Mouse (Mus musculus) gastrocnemius, adult 8-10 months (tissue): ENCODE measurements around the gene Hnf1a. TPM values are rescaled to one million over a fixed set of nuclear protein-coding genes. Genes with fewer than 3 reads are reported as not detected.

Experiments
- DNase-seq, 2 experiments: peaks; one replicate each; pipeline ENCODE4 v3.0.0; 2022; ENCODE audit warnings: low spot score in 2 of 2
- total RNA-seq, 4 experiments: library from RNA; stranded (reverse); gene quantifications; 2 replicates each; pipeline ENCODE4 v1.2.4; 2022

The Hnf1a gene
- not detected for total RNA-seq

DNA sequence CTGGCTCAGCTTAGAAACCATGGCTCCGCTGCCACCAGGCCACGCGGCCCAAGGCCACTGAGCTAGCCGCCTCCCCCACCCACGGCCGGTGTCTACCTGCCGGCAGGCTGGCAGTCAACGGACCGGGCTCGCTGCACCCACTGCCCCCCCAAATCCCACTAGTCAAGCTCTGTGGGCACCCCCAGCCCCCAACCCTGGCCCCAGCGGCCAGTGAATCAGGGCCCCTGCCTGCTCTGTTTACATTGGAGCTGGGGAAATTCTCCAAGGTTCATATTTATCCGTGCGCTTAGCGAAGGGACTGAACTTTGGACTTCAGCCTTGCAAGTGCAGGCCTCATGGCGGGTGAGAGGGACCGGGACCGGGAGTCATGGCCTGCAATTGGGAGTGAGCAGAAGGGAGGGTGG is at the start of gene Hnf1a:
Gene Hnf1a (minus strand): TSS at position 271 of the 404 bp plus-strand sequence.
- DNase-seq = no peak

GRCm38 (mm10) chr5:115018813-115019212 is 47.9 kb upstream of the Hnf1a start:
- DNase-seq = no peak

DNA sequence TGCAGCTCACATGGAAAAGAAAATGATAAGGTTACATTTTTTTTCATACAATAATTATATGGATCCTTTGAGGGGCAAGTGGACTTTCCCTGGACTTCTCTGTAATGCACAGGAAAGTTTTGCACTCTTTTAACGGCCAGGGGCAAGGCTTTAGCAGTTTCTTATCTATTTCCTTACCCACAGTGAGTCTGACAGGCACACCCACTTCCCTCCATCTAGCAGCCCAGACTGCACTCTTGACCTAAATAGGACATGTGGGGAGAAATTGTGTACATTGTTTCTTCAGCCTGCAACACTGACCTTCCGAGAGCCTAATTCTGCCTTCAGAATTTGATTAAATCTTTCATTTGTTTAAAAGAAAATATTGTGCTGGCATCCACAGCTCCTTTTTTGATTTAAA is 47.4 kb upstream of the Hnf1a start:
- DNase-seq = no peak

GRCm38 (mm10) chr5:115015121-115015520 is 44.2 kb upstream of the Hnf1a start:
- DNase-seq = no peak

GRCm38 (mm10) chr5:115014570-115014969 is 43.7 kb upstream of the Hnf1a start:
- no peak for DNase-seq

DNA sequence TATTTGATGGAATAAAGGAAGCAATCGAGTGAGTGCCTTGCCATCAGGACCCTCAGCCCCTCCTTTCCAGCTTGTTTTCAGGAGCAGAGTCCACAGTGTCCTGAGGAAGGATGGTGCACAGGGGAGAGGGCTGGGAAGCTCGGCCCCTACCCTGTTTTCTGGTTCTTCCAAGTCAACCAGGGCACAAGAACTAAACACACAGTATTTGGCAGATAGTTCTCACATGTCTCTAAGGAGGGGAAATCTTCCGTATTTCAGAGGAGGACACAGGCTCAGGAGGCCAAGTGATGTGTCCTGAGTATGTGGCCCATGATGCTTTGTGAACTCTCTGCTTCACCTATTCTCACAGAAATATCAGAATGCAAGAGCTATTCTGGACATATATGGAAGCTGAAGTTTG is 42.5 kb upstream of the Hnf1a start:
- DNase-seq = no peak

DNA sequence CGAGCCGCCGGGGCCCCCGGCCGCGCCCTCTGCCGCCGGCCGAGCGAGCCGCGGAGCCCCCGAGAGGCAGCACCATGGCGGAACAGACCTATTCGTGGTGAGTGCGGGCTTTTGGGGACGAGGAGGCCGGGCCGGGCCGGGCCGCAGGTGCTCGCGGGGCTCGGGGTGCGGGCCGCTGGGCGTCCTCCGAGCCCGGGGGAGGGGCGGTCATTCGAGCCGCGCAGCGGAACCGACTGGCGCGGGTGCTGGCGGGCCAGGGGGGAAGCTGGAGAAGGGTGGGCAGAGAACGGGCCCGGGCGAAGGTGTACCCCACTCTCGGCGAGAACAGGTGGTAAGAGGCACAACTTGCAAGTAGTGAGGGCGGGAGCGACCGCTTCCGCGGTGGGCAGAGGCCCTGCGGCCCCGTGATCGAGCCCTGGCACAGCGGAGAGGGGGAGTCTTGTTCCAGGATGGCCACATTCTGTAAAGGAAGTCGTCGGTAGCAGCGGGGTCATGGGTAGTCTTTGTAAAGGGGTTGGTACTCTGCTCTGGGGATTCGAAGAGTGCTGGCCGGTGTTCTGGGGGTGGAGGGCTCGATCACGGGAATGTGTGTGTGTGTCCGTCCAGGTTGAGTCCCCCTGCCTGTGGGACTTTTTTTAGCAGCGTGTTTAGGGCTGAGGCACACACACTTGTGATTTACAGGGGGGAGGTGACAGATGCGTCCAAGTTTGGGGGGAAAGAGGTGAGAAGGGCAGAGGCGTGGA is 40.8 kb upstream of the Hnf1a start:
- peak; percentile 24 to 39 for DNase-seq

GRCm38 (mm10) chr5:115011217-115011518 is 40.3 kb upstream of the Hnf1a start:
- DNase-seq = no peak

DNA sequence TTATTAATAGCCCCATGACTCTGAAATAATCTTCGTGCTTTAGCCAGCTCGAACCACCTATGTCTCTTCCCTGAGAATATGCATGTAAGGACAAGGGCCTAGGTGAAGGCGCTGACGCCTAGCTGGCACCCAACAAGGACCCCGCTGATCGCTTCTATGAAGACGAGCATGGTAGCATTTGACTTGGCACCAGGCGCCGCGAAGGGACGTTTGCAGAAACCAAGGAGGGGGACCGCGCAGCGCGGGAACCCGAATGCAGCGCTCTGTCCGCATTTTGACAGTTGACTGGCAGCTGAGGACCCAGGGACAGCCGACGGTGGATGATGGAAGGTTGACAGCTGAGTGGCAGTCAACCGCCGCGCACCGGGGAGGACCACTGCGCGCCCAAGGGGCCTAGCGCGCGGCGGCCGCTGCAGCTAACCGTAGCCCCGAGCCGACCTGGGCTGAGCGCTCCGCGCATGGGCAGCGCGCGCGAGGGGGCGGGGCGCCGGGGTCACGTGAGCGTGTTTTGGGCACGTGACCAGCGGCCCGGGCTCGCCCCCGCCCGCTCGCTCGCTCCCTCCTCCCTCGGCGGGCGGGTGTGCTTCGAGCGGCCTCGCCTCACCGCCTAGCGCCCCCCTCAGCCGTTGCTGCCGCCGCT is 39.8 kb upstream of the Hnf1a start, which contains the start of gene Sppl3:
Gene Sppl3 (plus strand): TSS at position 561 of the 640 bp plus-strand sequence.
- peak; percentile 87 to 89 for DNase-seq

- DNase-seq = no peak
Observed at GRCm38 (mm10) chr5:115009961-115010360, 39.1 kb upstream of the Hnf1a start.

GRCm38 (mm10) chr5:115009143-115009542 is 38.2 kb upstream of the Hnf1a start:
- no peak for DNase-seq

DNA sequence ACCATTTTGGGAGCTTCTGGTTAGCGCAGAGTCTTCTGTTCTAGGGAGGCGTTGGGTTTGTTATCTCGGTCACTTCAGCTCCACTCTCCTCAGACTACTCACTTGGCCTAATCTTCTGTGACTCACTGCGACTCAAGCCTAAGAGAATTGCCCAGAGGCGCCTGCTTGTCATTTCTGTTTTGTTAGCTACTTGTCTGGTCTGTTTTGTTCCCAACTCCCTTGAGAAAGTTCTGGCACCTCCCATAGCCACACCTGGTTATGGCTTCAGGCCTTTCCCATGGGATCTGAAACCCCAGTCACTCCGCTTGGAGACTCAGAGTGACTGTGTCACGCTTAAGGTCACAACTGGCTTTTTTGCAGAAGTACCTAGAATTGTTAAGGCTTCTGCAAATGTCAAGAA is 37.4 kb upstream of the Hnf1a start:
- DNase-seq = no peak

DNA sequence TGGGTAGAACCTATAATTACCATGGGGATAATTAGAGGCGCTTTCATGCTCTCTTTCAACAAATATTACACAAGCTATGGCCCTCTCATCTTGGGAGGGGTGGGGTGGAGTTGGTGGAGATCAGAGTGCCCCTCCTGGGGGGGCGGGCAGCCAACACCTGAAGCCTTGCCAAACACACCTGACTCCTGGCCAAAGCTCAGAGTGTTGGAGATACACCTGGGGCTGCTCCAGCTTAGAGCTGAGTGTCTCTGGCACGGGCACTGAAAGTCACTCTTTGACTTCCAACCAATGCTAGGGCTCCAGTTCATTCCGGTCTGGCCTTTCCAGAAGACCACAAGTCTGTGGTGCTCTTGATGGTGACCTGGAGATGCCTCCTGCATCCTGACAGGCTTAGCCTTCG is 36.9 kb upstream of the Hnf1a start:
- DNase-seq = no peak

DNA sequence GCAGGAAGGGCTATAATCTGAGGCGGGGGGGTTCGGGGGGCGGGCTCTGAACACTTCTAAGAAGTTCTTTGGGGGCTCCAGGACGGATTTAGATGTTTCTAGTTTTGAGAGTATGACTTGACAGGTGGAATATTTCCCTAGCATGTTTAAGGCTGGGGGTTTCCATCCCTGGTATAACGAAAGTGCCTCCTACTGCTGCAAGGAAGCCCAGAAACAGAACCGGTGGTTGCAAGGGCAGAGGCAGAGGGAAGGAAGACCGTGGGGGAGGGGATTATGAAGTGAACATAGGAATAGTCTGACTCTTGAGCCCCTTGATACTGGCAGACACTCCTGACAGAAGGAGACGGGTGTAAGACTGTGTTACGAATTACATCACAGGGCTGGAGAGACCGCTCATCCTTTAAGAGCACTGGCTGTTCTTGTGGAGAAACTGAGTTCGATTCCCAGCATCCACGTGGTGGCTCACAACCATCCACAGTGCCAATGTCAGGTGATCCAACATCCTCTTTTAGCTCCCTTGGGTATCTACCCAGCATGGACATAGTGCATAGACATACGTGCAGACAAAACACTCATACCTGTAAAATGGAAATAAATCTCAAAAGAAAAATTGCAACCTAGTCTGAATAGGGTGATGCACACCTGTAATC is 32.5 kb upstream of the Hnf1a start:
- no peak for DNase-seq

- DNase-seq = peak; percentile 36 to 60
Observed at GRCm38 (mm10) chr5:115002781-115003180, 31.9 kb upstream of the Hnf1a start.

DNA sequence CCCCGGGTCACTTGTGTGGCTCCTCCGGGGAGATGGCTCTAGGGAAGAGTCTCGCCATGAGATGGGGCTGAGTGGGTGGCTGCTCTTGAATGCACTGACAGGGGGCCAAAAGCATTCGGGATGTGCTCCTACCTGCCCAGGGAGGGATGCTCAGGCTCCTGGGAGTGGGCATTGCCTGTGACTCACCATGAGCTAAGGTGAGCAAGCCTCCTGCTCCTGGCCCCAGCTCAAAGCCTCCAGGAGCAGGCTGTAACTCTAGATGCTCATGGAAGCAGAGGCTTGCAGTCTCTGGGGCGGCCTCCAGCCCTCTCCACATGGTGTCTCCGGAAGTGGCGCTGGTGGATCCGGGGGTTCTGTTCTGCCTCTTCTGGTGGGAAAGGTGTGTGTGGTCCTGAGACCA is 30.6 kb upstream of the Hnf1a start:
- DNase-seq = peak in 1 of 2 experiments; percentile 42

DNA sequence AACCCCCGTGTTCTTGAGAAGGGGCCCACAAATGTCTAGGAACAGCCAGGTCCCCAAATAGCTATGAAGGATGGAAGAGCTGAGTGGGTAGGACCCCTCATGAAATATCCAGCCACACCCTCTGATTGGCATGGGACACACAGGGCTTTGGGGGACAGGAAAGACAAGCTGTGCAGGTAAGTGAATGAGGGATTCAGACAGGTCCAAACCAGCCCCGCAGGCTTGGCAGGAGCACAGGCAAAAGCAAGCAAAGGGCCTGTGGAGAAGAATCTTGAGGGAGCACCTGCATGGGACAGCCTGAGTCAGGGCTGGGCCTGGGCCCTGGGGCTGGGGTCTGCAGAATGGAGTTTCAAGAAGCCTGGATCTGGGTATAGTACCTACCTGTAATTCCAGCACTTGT is 29.6 kb upstream of the Hnf1a start:
- no peak for DNase-seq

GRCm38 (mm10) chr5:114997327-114997726 is 26.4 kb upstream of the Hnf1a start:
- no peak for DNase-seq

- no peak for DNase-seq
Observed at GRCm38 (mm10) chr5:114996447-114996846, 25.6 kb upstream of the Hnf1a start.

DNA sequence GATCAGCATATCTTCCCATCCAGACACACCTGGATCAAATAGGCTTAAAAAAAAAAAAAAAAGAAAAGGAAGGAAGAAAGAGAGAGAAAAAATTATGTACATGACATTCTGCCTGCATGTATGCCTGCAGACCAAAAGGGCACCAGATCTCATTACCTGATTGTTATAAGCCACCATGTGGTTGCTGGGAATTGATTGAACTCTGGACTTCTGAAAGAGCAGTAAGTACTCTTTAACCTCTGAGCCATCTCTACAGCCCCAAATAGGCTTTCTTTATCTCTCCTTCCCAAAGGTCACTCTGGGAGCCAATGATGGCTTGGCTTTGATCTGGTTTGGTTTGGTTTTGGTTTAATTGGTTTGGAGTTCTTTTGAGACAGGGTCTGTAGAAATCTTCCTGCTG is 14.2 kb upstream of the Hnf1a start:
- no peak for DNase-seq

GRCm38 (mm10) chr5:114982001-114982400 is 11.1 kb upstream of the Hnf1a start:
- DNase-seq = no peak

DNA sequence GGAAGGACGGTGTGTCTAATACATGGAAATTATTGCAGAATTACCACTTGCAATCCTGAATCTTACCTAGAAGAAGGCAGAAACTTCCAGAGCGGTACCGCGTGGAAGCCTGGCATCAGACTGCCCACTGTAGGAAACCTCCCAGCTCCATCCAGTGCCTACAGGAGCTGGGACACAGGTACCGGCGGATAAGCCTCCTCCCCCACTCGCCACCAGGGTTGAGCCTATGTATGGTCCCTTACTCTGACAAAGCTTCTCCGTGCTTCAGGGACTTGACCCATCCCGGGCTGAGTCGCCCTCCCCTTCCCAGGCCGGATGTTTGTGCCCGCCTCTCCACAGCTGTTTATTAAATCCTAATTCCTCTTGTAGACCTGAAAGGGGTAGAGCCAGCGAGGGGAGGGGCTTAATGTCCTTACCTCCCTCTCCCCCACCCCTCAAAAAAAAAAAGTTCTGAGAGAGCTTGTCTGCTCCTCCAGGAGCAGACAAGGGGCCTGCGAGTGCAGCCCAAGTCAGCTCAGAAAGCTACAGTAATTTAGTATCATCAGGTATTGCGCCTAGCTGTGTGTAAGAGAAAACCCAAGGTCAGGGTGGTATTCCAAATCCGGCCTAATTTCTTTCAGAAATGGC is 9.3 kb upstream of the Hnf1a start:
- DNase-seq = no peak
